Mouse (Mus musculus): ENCODE data around the gene Zfp536.
"Not testable (repeated sequence)": the region's sequence is repeated elsewhere in the genome, so short reads cannot be mapped to it uniquely, and the experiment has no call there.

Gene Zfp536

GRCm38 (mm10) chr7:37686366-37686765 lies 87.1 kb downstream of the Zfp536 start:
- DNase-seq = no peak

GRCm38 (mm10) chr7:37685247-37685646 lies 88.2 kb downstream of the Zfp536 start:
- DNase-seq = no peak

- no peak for DNase-seq
These were observed 92.1 kb downstream of the Zfp536 start for GRCm38 (mm10) chr7:37681335-37681734.

- no peak for DNase-seq
These were observed 109.6 kb downstream of the Zfp536 start for GRCm38 (mm10) chr7:37663676-37664365.

GRCm38 (mm10) chr7:37648671-37649070 lies 124.8 kb downstream of the Zfp536 start:
- DNase-seq = no peak

- no peak for DNase-seq
These were observed 125.4 kb downstream of the Zfp536 start for GRCm38 (mm10) chr7:37647917-37648615.

- DNase-seq = no peak
These were observed 133.6 kb downstream of the Zfp536 start for GRCm38 (mm10) chr7:37639740-37640397.

GRCm38 (mm10) chr7:37634812-37635211 lies 138.6 kb downstream of the Zfp536 start:
- no peak for DNase-seq

GRCm38 (mm10) chr7:37630410-37630809 lies 143.0 kb downstream of the Zfp536 start:
- no peak for DNase-seq

- DNase-seq = no peak
These were observed 145.4 kb downstream of the Zfp536 start for GRCm38 (mm10) chr7:37627897-37628510.

- no peak for DNase-seq
These were observed 147.7 kb downstream of the Zfp536 start for GRCm38 (mm10) chr7:37625758-37626157.

- peak; percentile 16 for DNase-seq
These were observed 148.6 kb downstream of the Zfp536 start for GRCm38 (mm10) chr7:37624759-37625340.

- peak; percentile 81 for DNase-seq
These were observed 149.3 kb downstream of the Zfp536 start for GRCm38 (mm10) chr7:37623903-37624758.

- DNase-seq = no peak
These were observed 154.2 kb downstream of the Zfp536 start for GRCm38 (mm10) chr7:37619254-37619653.

- DNase-seq = no peak
These were observed 155.6 kb downstream of the Zfp536 start for GRCm38 (mm10) chr7:37617880-37618279.

- DNase-seq = no peak
These were observed 157.5 kb downstream of the Zfp536 start for GRCm38 (mm10) chr7:37615932-37616331.

GRCm38 (mm10) chr7:37614381-37614780 lies 159.1 kb downstream of the Zfp536 start:
- no peak for DNase-seq

- no peak for DNase-seq
These were observed 164.9 kb downstream of the Zfp536 start for GRCm38 (mm10) chr7:37608556-37608955.

GRCm38 (mm10) chr7:37607906-37608305 lies 165.5 kb downstream of the Zfp536 start:
- DNase-seq = no peak

- DNase-seq = no peak
These were observed 167.0 kb downstream of the Zfp536 start for GRCm38 (mm10) chr7:37606472-37606871.

GRCm38 (mm10) chr7:37603525-37603909 lies 169.9 kb downstream of the Zfp536 start:
- DNase-seq = not testable (repeated sequence)

GRCm38 (mm10) chr7:37602871-37603524 lies 170.4 kb downstream of the Zfp536 start:
- DNase-seq = no peak
